Mouse (Mus musculus) midbrain, embryonic 13.5 days (tissue): ENCODE measurements around the gene Slc1a2. TPM values are rescaled to one million over a fixed set of nuclear protein-coding genes. Genes with fewer than 3 reads are reported as not detected.
A peak's percentile ranks its signal among the peaks of the same experiment; 100 is the strongest.

Source experiments
- ATAC-seq: fragments of 200-750 bp; cut with Nextera tagmentation; 2 replicates; pipeline ENCODE4 v1.8.0; 2017; ENCODE audit warnings: mild to moderate bottlenecking, moderate TSS enrichment, moderate library complexity
- H3K27ac ChIP-seq: fragments of 300-500 bp; sonication (generic); 2 replicates; pipeline ENCODE4 v1.5.1; 2015; ENCODE audit warnings: inconsistent platforms, mild to moderate bottlenecking, moderate library complexity
- H3K27me3 ChIP-seq: fragments of 300-500 bp; sonication (generic); 2 replicates; pipeline ENCODE4 v1.6.1; 2015; ENCODE audit warnings: mild to moderate bottlenecking, inconsistent platforms
- H3K36me3 ChIP-seq: fragments of 300-500 bp; sonication (generic); 2 replicates; pipeline ENCODE4 v1.6.1; 2015; ENCODE audit warnings: mild to moderate bottlenecking, inconsistent platforms
- H3K4me1 ChIP-seq: fragments of 300-500 bp; sonication (generic); replicated peaks from 2 replicates; pipeline ENCODE4 v1.6.1; 2015; ENCODE audit warnings: inconsistent platforms
- H3K4me2 ChIP-seq: fragments of 300-500 bp; sonication (generic); replicated peaks from 2 replicates; pipeline ENCODE4 v1.6.1; 2015; ENCODE audit warnings: moderate library complexity, mild to moderate bottlenecking, inconsistent platforms
- H3K4me3 ChIP-seq: fragments of 300-500 bp; sonication (generic); replicated peaks from 2 replicates; pipeline ENCODE4 v1.5.1; 2015; ENCODE audit warnings: mild to moderate bottlenecking, inconsistent platforms
- H3K9ac ChIP-seq: fragments of 300-500 bp; sonication (generic); replicated peaks from 2 replicates; pipeline ENCODE4 v1.6.1; 2015; ENCODE audit warnings: mild to moderate bottlenecking, inconsistent platforms
- H3K9me3 ChIP-seq: fragments of 300-500 bp; sonication (generic); 2 replicates; pipeline ENCODE4 v1.6.1; 2016; ENCODE audit warnings: mild to moderate bottlenecking, inconsistent platforms
- WGBS: fragments of 180-500 bp; shearing (Covaris S2); methylation state at CpG from one replicate; pipeline ENCODE4 v1.1.7; 2015; 5-methylcytosine and 5-hydroxymethylcytosine counted together
- polyA plus RNA-seq: library from polyadenylated mRNA; unstranded; fragments of >200 nt; fragmentation: Nextera tagmentation; extraction: Ambion mirVana; gene quantifications from 2 replicates; pipeline ENCODE4 v1.2.1, GENCODE M21; 2015

The Slc1a2 gene
- polyA plus RNA-seq, 1 experiment from 2014 or later: 20.5 TPM

- no peaks in the 10 kb centered on the region for H3K27me3 ChIP-seq
- no peak overlapping the region for H3K4me3 ChIP-seq
- no peak for ATAC-seq
- no peaks in the 10 kb centered on the region for H3K9me3 ChIP-seq
- WGBS: 79% methylated on average over 4 of the region's 4 CpGs
- H3K4me2 ChIP-seq: no peak overlapping the region
- no peak overlapping the region for H3K9ac ChIP-seq
- H3K4me1 ChIP-seq: no peaks in the 10 kb centered on the region
- H3K36me3 ChIP-seq: no peaks in the 10 kb centered on the region
- no peak overlapping the region for H3K27ac ChIP-seq
Observed at GRCm38 (mm10) chr2:102812756-102813155, 154.3 kb downstream of the Slc1a2 start.

DNA sequence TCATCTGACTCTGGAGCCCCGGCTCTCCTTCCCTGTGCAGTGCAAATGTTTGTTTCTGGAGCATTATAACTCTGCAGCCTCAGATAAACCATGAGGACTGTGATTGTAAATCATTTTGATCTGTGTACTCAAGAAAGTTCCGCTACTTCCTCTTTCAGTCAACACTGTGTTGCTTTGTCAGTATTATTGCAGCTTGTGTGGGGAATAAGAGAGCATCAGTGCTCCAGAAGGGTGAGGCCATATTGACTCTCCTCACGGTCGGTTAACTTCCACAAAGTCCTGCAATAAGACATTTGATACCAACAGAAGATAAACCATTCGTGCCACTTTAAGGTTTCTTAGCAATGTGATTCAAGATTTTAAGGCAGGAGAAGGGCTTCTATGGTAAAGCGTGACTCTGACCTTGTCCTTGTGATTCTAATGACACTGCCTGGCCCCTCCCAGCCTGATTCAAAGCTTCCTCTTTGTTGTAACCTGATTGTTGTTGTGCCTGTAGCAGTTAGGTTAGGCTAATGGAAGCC is 156.9 kb downstream of the Slc1a2 start:
- no peak for ATAC-seq

DNA sequence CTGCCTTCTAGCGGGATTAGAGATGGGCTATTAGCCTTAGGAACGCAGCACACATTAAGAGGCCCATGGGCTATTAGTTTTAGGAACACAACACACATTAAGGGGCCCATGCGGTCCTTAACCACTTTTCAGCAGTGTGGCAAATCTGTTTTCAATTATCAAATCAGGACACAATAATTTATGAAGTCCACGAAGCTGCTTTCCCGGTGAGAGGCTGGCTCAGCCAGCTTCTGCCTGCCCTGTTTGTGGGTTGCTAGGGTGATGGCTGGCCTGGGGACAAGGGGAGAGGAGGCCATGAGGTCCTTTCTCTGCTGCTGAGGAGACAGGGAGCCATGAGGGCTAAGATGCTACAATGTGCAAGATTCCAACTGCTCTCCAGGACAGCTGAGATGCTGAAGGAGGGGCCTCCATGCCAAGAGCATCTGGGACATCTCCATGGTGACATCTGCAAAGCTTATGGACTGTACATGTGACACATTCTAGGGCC is 161.8 kb downstream of the Slc1a2 start:
- H3K4me3 ChIP-seq: no peak overlapping the region
- no peak overlapping the region for H3K9ac ChIP-seq
- no peaks in the 10 kb centered on the region for H3K36me3 ChIP-seq
- no peaks in the 10 kb centered on the region for H3K27me3 ChIP-seq
- H3K9me3 ChIP-seq: no peaks in the 10 kb centered on the region
- no peak overlapping the region for H3K27ac ChIP-seq
- WGBS: 66% methylated on average over 5 of the region's 5 CpGs
- H3K4me1 ChIP-seq: peaks cover 5% of the 10 kb centered on the region
- ATAC-seq: peak; percentile 50; the same call in 1 of the 2 replicates
- H3K4me2 ChIP-seq: no peak overlapping the region

More for the DNA sequence above, 156.9 kb downstream of the Slc1a2 start:
- no peaks in the 10 kb centered on the region for H3K27me3 ChIP-seq
- 80% methylated on average over 6 of the region's 6 CpGs for WGBS
- H3K4me2 ChIP-seq: no peak overlapping the region
- H3K27ac ChIP-seq: no peak overlapping the region
- no peak overlapping the region for H3K9ac ChIP-seq
- no peaks in the 10 kb centered on the region for H3K9me3 ChIP-seq
- H3K4me3 ChIP-seq: no peak overlapping the region
- H3K36me3 ChIP-seq: no peaks in the 10 kb centered on the region
- peaks cover 3% of the 10 kb centered on the region for H3K4me1 ChIP-seq

DNA sequence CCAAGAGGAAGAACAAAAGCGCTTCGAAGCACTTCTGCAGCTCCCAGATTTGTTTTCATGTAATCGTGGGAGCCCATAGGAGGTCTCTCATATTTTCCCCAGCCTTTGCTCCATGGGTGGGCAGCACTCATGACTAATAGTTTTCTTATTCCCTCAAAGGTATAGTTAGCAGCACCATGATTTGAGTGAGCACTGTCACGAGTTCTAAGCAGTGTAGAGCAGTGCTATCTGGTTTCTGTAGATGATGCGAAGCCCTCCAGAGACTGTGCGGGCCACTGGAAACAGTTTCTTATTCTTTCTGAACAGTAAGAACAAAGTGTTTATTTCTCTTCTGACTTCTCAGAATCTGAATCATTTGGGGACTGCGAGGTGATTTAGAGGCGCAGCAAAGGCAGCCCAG is 162.3 kb downstream of the Slc1a2 start:
- Histone ChIP-seq H3K27me3 (no peaks in the 10 kb centered on the region), H3K4me2 (no peak overlapping the region), H3K27ac (no peak overlapping the region), H3K4me1 (peaks cover 5% of the 10 kb centered on the region), H3K9ac (no peak overlapping the region), H3K36me3 (no peaks in the 10 kb centered on the region), H3K4me3 (no peak overlapping the region), H3K9me3 (no peaks in the 10 kb centered on the region)
- WGBS: 86% methylated on average over 8 of the region's 8 CpGs
- no peak for ATAC-seq

DNA sequence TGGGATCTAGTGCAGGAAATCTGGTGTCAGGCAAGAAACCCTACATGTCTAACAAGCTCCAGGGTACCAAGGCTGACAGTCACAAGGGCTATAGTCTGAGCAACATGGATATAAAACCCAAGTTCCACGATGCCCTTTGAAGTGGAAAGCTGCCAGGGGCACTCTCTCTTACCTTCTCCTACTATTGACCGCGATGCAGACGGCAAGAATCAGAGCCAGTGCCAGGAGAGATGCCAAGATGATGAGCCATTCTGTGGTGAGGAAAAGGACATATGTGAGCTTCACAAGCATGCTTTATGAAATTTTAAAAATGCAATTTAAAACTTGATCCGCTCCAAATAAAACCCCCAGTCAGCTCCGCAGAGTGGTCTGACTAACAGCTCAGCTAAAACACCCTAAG is 163.6 kb downstream of the Slc1a2 start:
- H3K4me2 ChIP-seq: no peak overlapping the region
- WGBS: 95% methylated on average over 6 of the region's 6 CpGs
- peaks cover 5% of the 10 kb centered on the region for H3K4me1 ChIP-seq
- no peak overlapping the region for H3K27ac ChIP-seq
- H3K9ac ChIP-seq: no peak overlapping the region
- ATAC-seq: no peak
- H3K36me3 ChIP-seq: no peaks in the 10 kb centered on the region
- no peaks in the 10 kb centered on the region for H3K27me3 ChIP-seq
- H3K4me3 ChIP-seq: no peak overlapping the region
- no peaks in the 10 kb centered on the region for H3K9me3 ChIP-seq

- H3K36me3 ChIP-seq: no peaks in the 10 kb centered on the region
- ATAC-seq: no peak
- H3K4me3 ChIP-seq: no peak overlapping the region
- H3K4me2 ChIP-seq: no peak overlapping the region
- no peaks in the 10 kb centered on the region for H3K4me1 ChIP-seq
- H3K9ac ChIP-seq: no peak overlapping the region
- no peaks in the 10 kb centered on the region for H3K27me3 ChIP-seq
- no peak overlapping the region for H3K27ac ChIP-seq
- 91% methylated on average over 9 of the region's 9 CpGs for WGBS
- no peaks in the 10 kb centered on the region for H3K9me3 ChIP-seq
Observed at GRCm38 (mm10) chr2:102825961-102826633, 167.6 kb downstream of the Slc1a2 start.

GRCm38 (mm10) chr2:102827841-102828240 is 169.4 kb downstream of the Slc1a2 start:
- no peaks in the 10 kb centered on the region for H3K27me3 ChIP-seq
- no peak overlapping the region for H3K27ac ChIP-seq
- H3K36me3 ChIP-seq: no peaks in the 10 kb centered on the region
- ATAC-seq: no peak
- no peak overlapping the region for H3K4me2 ChIP-seq
- no peak overlapping the region for H3K4me3 ChIP-seq
- no peaks in the 10 kb centered on the region for H3K4me1 ChIP-seq
- 94% methylated on average over 1 of the region's 1 CpGs for WGBS
- no peak overlapping the region for H3K9ac ChIP-seq
- no peaks in the 10 kb centered on the region for H3K9me3 ChIP-seq

GRCm38 (mm10) chr2:102828381-102828780 is 169.9 kb downstream of the Slc1a2 start:
- Histone ChIP-seq H3K4me3 (no peak overlapping the region), H3K4me2 (no peak overlapping the region), H3K27ac (no peak overlapping the region), H3K9me3 (no peaks in the 10 kb centered on the region), H3K4me1 (no peaks in the 10 kb centered on the region), H3K9ac (no peak overlapping the region), H3K36me3 (no peaks in the 10 kb centered on the region), H3K27me3 (no peaks in the 10 kb centered on the region)
- ATAC-seq: no peak
- 94% methylated on average over 7 of the region's 7 CpGs for WGBS

DNA sequence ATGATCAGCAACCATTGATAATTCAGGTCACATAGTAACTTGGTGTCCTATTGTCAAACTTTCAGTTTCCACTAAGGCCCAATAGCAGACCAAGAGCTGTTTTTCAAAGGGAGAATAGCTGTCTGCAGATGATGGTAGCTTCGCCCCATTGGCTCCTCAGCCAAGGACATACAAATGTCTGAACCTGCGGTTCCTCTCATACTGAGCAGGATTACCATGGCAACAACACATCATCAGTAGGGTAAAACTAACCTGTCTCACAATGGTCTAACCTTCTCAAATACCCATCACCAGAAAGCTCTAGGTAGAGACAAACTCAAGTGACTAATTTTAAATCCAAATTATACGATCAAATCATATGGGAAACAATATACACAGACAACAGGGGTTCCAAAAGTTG is 170.7 kb downstream of the Slc1a2 start:
- Histone ChIP-seq H3K36me3 (no peaks in the 10 kb centered on the region), H3K9me3 (no peaks in the 10 kb centered on the region), H3K27me3 (no peaks in the 10 kb centered on the region), H3K4me3 (no peak overlapping the region), H3K9ac (no peak overlapping the region), H3K4me1 (no peaks in the 10 kb centered on the region), H3K27ac (no peak overlapping the region), H3K4me2 (no peak overlapping the region)
- ATAC-seq: no peak
- WGBS: 82% methylated on average over 3 of the region's 3 CpGs

DNA sequence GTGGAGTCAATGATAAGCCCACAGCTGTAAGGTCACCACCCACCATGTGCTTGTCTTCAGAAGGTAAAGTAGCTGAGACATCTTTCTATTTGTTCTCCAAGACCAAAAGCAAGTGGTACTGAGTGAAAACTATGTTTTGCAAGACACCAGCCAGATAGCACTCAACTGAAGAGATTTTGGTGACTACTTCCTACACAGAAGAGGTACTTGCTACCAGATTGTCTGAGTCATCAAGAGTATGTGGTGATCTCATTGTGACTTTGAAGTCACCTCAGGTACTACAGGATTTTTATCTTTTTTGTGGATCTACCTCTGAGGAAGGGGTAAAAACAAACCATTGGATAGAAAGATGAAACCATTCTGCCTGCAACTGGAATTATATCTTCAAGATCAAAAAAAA is 173.1 kb downstream of the Slc1a2 start:
- H3K36me3 ChIP-seq: no peaks in the 10 kb centered on the region
- no peaks in the 10 kb centered on the region for H3K27me3 ChIP-seq
- H3K9ac ChIP-seq: no peak overlapping the region
- no peaks in the 10 kb centered on the region for H3K4me1 ChIP-seq
- ATAC-seq: no peak
- no peak overlapping the region for H3K4me2 ChIP-seq
- H3K27ac ChIP-seq: no peak overlapping the region
- no peak overlapping the region for H3K4me3 ChIP-seq
- no peaks in the 10 kb centered on the region for H3K9me3 ChIP-seq

DNA sequence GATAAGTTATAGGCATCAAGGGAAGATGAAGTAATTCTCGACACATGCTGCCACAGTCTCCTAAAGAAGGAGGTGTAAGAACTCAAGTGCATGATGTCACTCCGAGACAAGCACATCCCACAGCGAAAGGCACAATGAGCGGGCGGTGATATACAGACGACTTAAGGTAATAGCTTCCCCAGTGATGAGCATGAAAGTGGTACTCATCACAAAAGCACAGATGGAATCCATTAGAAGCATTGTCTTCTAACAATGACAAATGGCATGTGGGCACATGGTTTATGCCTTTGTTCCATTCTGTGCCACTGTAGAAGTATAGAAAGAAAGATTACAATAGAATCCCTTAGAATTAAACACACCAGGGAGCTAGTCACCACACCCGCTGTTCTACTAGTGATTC is 179.7 kb downstream of the Slc1a2 start:
- no peak overlapping the region for H3K27ac ChIP-seq
- H3K9ac ChIP-seq: no peak overlapping the region
- H3K36me3 ChIP-seq: no peaks in the 10 kb centered on the region
- ATAC-seq: no peak
- no peaks in the 10 kb centered on the region for H3K4me1 ChIP-seq
- 66% methylated on average over 7 of the region's 7 CpGs for WGBS
- no peaks in the 10 kb centered on the region for H3K9me3 ChIP-seq
- H3K27me3 ChIP-seq: no peaks in the 10 kb centered on the region
- H3K4me3 ChIP-seq: no peak overlapping the region
- H3K4me2 ChIP-seq: no peak overlapping the region
